Mouse (Mus musculus): ENCODE results near the gene Prdm10. TPM values are rescaled to one million over a fixed set of nuclear protein-coding genes. Genes with fewer than 3 reads are reported as not detected.

Prdm10 gene
- polyA plus RNA-seq, 1 experiment, result 9.6 TPM

DNA sequence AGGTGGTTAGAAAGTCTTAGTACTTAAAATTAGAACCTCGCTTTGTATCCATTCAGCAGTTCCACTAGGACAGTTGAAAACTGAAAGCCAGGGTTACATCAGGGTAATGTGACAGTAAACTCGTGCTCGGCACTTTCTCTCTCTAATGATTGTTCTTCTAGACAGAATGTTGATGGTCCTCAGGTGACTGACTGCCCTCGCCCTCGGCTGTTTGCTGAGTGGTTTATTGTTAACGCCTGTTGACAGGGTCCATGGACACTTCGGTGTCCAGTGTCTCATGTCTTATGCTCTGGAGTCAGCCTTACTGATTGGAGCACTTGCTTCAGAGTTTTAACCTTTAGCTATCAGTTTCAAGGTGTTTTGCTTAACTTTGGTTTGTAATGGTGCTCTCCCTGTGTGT is 73.7 kb downstream of the Prdm10 start:
- no peaks in the 10 kb centered on the region; the same call in 1 of the 2 replicates for H3K4me1 ChIP-seq (ENCODE audit: control insufficient read depth, insufficient read depth, low read length)
- no peak for TF ChIP-seq CTCF (IDR thresholded peaks at IDR 0.05; ENCODE audit: control insufficient read depth, insufficient read depth, low read length)
- no peak for TF ChIP-seq POLR2A (IDR thresholded peaks at IDR 0.05; ENCODE audit: borderline replicate concordance, control insufficient read depth, low read depth, low read length)
- 88% methylated on average over 7 of the region's 7 CpGs for WGBS
- H3K4me3 ChIP-seq (replicated peaks; ENCODE audit: control insufficient read depth, low read depth, low read length), result no peak overlapping the region
- no peak overlapping the region for H3K27ac ChIP-seq (ENCODE audit: control insufficient read depth, insufficient read depth, low read depth, low read length, poor library complexity)

DNA sequence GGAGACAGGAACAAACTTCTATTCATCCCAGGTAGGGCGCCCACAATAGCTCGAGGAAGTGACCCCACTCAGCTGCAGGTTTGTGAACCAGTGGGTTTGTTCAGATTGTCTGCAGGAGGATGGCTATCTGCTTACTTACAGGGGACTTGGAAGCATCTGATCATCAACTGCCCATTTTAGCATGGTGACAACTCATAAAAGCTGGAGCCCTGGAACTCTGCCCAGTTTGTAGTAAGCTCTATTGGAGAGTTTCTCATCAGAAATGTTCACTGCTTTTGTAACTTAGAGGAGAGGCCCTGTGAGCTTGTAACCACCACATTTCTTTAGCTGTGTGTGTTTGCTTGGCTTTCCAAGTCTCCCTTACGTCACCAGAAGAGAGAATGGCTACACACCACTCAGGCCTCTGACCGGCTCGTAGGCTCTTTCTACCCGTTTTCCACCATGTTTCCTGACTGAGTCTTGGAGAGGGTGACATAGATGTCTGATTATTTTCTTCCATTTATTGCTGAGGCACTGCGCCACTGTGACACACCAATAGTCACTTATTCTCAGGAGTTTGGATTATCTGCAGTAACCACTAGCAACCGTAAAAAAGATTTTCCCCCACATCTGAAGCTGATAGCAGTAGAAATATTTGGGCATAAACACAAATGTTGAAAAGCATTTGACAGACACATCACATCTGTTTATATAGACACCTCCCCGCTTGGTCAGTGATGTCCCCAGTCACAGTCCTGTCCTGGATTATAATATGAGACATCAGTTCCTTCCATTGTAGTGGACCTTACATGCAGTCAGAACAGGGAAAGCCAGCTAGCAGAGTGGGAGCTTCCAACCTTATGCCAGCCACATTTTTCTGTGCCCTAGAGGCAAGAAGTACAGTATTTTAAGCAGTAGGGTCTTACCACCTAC is 83.6 kb downstream of the Prdm10 start:
- Histone ChIP-seq H3K4me3 (replicated peaks; ENCODE audit: control insufficient read depth, low read depth, low read length) (no peak overlapping the region), H3K4me1 (ENCODE audit: control insufficient read depth, insufficient read depth, low read length) (no peaks in the 10 kb centered on the region), H3K27ac (ENCODE audit: control insufficient read depth, insufficient read depth, low read depth, low read length, poor library complexity) (no peak overlapping the region)
- TF ChIP-seq CTCF (IDR thresholded peaks at IDR 0.05; ENCODE audit: control insufficient read depth, insufficient read depth, low read length) (no peak), POLR2A (IDR thresholded peaks at IDR 0.05; ENCODE audit: borderline replicate concordance, control insufficient read depth, low read depth, low read length) (no peak)
- WGBS, result 83% methylated on average over 9 of the region's 9 CpGs

DNA sequence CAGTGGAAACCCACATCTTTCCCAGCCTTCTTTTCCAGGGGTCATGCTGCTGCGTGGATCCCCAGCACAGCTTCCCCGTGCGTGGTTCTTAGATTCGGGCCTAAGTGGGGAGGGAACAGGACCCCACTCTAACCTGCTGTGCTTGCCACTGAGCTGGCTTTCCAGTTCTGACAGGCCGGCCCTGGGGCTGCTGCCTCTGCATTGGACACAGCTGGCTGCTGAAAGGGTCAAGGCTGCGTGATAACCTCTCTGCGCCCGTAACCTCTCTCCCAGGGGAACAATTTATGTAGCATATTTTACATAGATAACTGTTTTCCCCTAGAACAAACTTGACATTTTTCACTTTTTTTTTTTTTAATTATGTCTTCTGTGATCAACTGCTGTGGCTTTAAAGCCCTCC is 84.7 kb downstream of the Prdm10 start:
- TF ChIP-seq POLR2A (IDR thresholded peaks at IDR 0.05; ENCODE audit: borderline replicate concordance, control insufficient read depth, low read depth, low read length), result no peak
- no peak for TF ChIP-seq CTCF (IDR thresholded peaks at IDR 0.05; ENCODE audit: control insufficient read depth, insufficient read depth, low read length)
- H3K4me1 ChIP-seq (ENCODE audit: control insufficient read depth, insufficient read depth, low read length), result no peaks in the 10 kb centered on the region
- H3K4me3 ChIP-seq (replicated peaks; ENCODE audit: control insufficient read depth, low read depth, low read length), result no peak overlapping the region
- H3K27ac ChIP-seq (ENCODE audit: control insufficient read depth, insufficient read depth, low read depth, low read length, poor library complexity), result no peak overlapping the region
- WGBS, result 93% methylated on average over 8 of the region's 8 CpGs

- TF ChIP-seq CTCF (IDR thresholded peaks at IDR 0.05; ENCODE audit: control insufficient read depth, insufficient read depth, low read length), result no peak
- TF ChIP-seq POLR2A (IDR thresholded peaks at IDR 0.05; ENCODE audit: borderline replicate concordance, control insufficient read depth, low read depth, low read length), result no peak
- no peak overlapping the region for H3K27ac ChIP-seq (ENCODE audit: control insufficient read depth, insufficient read depth, low read depth, low read length, poor library complexity)
- H3K4me1 ChIP-seq (ENCODE audit: control insufficient read depth, insufficient read depth, low read length), result no peaks in the 10 kb centered on the region
- H3K4me3 ChIP-seq (replicated peaks; ENCODE audit: control insufficient read depth, low read depth, low read length), result no peak overlapping the region
- WGBS, result 88% methylated on average over 3 of the region's 3 CpGs
These were observed 91.4 kb downstream of the Prdm10 start for GRCm38 (mm10) chr9:31371740-31372139.

GRCm38 (mm10) chr9:31376661-31377060 is 96.3 kb downstream of the Prdm10 start:
- Histone ChIP-seq H3K4me3 (replicated peaks; ENCODE audit: control insufficient read depth, low read depth, low read length) (no peak overlapping the region), H3K27ac (ENCODE audit: control insufficient read depth, insufficient read depth, low read depth, low read length, poor library complexity) (no peak overlapping the region), H3K4me1 (ENCODE audit: control insufficient read depth, insufficient read depth, low read length) (no peaks in the 10 kb centered on the region)
- TF ChIP-seq POLR2A (IDR thresholded peaks at IDR 0.05; ENCODE audit: borderline replicate concordance, control insufficient read depth, low read depth, low read length) (no peak), CTCF (IDR thresholded peaks at IDR 0.05; ENCODE audit: control insufficient read depth, insufficient read depth, low read length) (no peak)

DNA sequence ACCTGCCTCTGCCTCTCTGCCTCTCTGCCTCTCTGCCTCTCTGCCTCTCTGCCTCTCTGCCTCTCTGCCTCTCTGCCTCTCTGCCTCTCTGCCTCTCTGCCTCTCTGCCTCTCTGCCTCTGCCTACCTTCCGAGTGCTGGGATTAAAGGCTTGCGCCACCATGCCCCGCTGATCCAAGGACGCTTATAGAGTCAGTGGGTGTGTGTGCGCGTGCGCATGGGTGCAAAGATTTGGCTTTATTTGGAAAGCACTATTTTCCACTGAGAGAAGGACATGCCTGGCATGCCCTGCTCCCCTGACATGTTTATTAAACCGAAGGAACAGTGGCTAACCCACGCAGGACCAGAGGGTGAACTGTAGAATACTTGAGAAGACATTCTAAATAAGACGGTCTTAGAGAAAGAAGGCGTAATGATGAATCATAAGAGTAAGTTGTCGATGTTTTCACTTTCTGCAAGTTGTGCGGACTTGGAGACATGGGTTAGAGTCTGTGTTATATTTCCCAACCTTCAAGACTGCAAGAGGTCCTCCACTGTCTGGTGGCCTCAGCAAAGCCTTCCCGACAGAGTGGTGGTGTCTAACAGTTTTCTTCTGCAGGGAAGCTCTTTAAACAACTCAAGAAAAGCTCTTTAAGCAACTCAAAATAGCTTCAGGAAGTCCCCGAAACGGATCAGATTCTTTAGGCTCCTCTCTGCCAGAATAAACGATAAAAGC is 104.6 kb downstream of the Prdm10 start:
- peaks cover 2% of the 10 kb centered on the region; the same call in 1 of the 2 replicates for H3K4me1 ChIP-seq (ENCODE audit: control insufficient read depth, insufficient read depth, low read length)
- TF ChIP-seq CTCF (IDR thresholded peaks at IDR 0.05; ENCODE audit: control insufficient read depth, insufficient read depth, low read length), result no peak
- TF ChIP-seq POLR2A (IDR thresholded peaks at IDR 0.05; ENCODE audit: borderline replicate concordance, control insufficient read depth, low read depth, low read length), result no peak
- 79% methylated on average over 17 of the region's 17 CpGs for WGBS
- H3K27ac ChIP-seq (ENCODE audit: control insufficient read depth, insufficient read depth, low read depth, low read length, poor library complexity), result no peak overlapping the region
- no peak overlapping the region for H3K4me3 ChIP-seq (replicated peaks; ENCODE audit: control insufficient read depth, low read depth, low read length)

- 18% methylated on average over 4 of the region's 4 CpGs for WGBS
- Histone ChIP-seq H3K27ac (ENCODE audit: control insufficient read depth, insufficient read depth, low read depth, low read length, poor library complexity) (no peak overlapping the region), H3K4me1 (ENCODE audit: control insufficient read depth, insufficient read depth, low read length) (peaks cover 2% of the 10 kb centered on the region; the same call in 1 of the 2 replicates), H3K4me3 (replicated peaks; ENCODE audit: control insufficient read depth, low read depth, low read length) (peak overlapping the region; percentile 64)
- no peak for TF ChIP-seq CTCF (IDR thresholded peaks at IDR 0.05; ENCODE audit: control insufficient read depth, insufficient read depth, low read length)
- TF ChIP-seq POLR2A (IDR thresholded peaks at IDR 0.05; ENCODE audit: borderline replicate concordance, control insufficient read depth, low read depth, low read length), result no peak
These were observed 105.1 kb downstream of the Prdm10 start for GRCm38 (mm10) chr9:31385500-31385869.

- Histone ChIP-seq H3K4me1 (ENCODE audit: control insufficient read depth, insufficient read depth, low read length) (peaks cover 2% of the 10 kb centered on the region; the same call in 1 of the 2 replicates), H3K4me3 (replicated peaks; ENCODE audit: control insufficient read depth, low read depth, low read length) (peak within 1 kb of the TSS; percentile 64), H3K27ac (ENCODE audit: control insufficient read depth, insufficient read depth, low read depth, low read length, poor library complexity) (peak within 1 kb of the TSS; percentile 37; the same call in 1 of the 2 replicates)
- under 1% methylated on average over 40 of the region's 46 CpGs for WGBS
- no peak for TF ChIP-seq CTCF (IDR thresholded peaks at IDR 0.05; ENCODE audit: control insufficient read depth, insufficient read depth, low read length)
- peak; percentile 79; the same call in 1 of the 2 replicates for TF ChIP-seq POLR2A (IDR thresholded peaks at IDR 0.05; ENCODE audit: borderline replicate concordance, control insufficient read depth, low read depth, low read length)
These were observed 105.6 kb downstream of the Prdm10 start, which contains the start of gene Nfrkb for GRCm38 (mm10) chr9:31385947-31386354. Nfrkb (plus strand) TSS chr9:31386192.
